Mouse (Mus musculus) layer of hippocampus, postnatal 25 days (tissue): ENCODE results near the gene Ms4a6d. TPM values are rescaled to one million over a fixed set of nuclear protein-coding genes. Genes with fewer than 3 reads are reported as not detected.

Experiments used
- DNase-seq, 2 experiments: peaks; one replicate each; pipeline ENCODE4 v3.0.0; 2022; ENCODE audit warnings: mixed read lengths in 2 of 2, low spot score in 1 of 2; ENCODE audit errors: extremely low spot score in 1 of 2
- total RNA-seq, 2 experiments: library from RNA; stranded (reverse); gene quantifications; 2 replicates each; pipeline ENCODE4 v1.2.3; 2021

Ms4a6d gene
- total RNA-seq = under 1 TPM; 0.54 to 0.98 TPM

DNA sequence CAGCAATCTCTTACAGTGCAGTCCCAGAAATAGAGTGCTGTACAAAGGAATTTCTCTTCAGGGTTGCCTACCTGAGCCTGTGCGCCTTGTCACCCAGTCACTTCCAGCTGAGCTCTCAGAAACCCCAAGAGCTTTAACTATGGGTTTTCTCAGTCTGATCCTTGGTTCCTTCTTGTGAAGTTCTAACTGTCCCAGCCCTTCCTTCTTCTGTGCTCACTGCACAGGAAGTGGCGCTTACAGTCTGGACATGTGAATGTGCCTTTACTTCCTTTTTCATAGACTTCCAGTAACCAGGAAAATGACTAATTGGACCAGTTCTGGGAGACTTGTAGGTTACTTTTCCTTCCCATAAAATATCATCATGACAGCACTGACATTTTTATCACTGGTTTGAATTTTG lies at the start of gene Ms4a6d:
Gene Ms4a6d (minus strand): TSS at position 247 of the 400 bp plus-strand sequence.
- DNase-seq = no peak

DNA sequence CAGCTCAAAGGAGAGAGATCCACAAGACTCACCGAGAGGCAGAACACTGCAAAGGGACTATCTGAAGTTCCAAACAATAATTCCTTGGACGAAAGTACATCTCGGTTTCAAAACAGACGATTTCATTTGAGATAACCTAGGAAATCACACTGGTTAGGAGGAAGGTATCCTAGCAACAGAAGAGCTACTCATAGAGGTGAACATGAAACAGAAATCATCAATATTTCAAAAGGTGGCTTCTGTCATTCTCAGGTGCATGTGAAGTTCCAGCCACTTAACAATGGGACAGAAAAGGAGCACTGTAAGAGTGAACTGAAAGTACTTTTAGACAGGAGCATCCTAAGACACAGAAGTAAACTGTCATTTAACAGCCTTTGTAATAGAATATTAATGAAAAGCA lies 44.9 kb upstream of the Ms4a6d start:
- DNase-seq = no peak

DNA sequence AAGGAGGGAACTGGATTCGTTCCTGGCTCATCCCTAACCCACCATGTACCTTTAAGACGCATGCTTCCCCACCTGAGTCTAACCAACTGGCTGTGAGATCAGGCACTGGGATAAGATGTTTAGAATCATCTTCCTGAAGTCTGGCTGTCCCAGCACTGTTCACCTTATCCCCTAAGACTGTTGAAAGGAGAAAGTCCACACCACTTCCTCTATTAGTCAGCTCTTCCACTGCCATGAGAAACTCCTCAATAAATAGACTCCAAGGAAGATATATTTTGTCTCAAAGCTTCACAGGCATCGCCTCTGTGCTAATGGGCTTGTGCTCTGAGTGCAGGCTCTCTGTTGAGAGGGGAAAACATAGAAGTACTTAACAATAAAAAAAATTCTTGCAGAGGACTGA lies 41.5 kb upstream of the Ms4a6d start:
- no peak for DNase-seq

DNA sequence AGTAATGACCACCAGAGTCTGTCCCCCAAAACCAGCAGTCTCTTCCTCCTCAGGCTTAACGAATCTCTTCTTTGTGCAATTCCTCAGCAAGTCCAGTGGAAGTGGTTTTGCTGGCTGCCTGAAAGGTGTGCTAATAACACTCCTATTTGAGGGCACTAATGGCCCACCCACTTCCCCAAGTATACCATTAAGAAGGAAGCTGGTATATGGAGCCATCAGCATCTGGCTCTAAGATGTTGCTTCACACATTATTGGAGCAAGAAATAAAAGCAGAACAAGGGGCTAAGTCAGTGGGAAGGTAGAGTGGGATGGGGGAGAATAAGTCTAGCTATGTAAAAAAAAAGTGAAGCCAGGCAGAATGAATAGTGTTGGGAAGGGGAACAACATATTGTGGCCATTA lies 36.1 kb upstream of the Ms4a6d start, which contains the start of gene Ms4a3:
Gene Ms4a3 (minus strand): TSS at position 120 of the 400 bp plus-strand sequence.
- no peak for DNase-seq

DNA sequence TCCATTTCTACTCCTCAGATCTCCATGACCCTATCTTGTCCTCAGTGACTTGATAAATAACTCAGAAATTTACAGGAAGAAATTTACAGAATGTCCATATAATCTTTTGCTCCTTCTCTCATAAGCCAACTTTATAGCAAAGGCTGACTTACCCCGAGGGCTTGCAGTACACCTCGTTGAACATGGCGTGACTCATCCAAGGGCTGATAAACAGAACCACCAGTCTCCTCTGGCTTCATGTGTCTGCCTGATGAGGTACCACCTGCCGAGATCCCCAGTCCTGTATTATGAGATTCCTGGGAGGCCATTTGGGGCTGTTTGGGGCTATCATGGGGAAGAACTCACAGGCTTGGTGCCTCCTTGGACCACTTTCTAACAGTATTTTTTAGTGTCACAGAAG lies 34.4 kb upstream of the Ms4a6d start:
- DNase-seq = no peak

DNA sequence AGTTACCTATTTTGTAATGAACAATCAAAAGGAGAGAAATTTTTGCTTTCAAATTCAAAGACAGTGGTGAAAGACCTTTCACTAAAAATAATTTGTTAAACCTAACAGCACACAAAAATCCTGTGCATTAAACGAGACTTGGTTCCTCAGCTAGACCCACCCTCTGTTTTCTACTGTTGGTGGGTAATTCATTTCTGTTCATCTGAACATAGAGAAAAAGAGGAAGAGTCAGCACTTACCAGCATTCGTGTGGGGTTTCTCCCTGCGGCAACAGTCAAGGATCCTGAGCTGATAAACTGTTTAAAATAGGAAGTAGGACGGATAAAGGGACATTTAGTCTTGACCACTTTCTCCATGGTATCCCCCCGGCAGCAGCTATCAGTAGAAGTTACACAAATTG lies 30.9 kb upstream of the Ms4a6d start:
- no peak for DNase-seq

DNA sequence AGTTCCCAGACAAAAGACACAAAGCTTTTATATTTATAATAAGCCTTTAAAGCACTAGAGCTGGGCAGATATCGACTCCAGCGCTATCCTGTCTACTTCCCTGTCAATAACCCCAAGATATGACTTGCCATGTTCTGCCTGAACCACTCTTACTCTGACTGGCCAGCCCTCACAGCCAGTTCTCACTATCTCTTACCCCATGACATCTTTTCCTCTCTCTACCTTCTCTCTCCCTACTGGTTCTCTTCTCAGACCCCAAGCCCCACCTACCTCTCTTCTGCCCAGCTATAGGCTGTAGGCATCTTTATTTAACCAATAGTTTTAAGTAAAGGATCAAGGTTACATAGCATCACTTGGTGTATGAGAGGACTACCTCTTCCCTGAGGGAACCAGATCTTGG lies 29.7 kb upstream of the Ms4a6d start:
- no peak for DNase-seq

DNA sequence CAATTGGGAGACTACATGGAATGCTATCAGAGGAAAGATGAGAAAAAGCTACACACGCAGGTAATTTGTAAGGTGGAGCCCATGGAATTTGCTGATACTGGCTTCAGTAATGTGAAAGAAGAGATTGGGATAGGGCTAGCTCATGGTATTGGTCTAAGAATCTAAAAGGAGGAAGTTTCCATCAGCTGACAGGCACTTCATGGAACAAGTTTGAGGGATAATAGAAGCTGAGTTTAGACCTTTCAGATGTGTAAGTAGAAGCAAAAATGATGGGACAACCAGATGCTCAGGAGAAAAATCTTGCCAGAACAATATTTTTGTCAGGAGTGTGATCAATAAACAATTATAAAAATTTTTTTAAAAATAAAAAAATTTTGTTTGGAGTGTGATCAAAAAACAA lies 29.1 kb upstream of the Ms4a6d start:
- no peak for DNase-seq

DNA sequence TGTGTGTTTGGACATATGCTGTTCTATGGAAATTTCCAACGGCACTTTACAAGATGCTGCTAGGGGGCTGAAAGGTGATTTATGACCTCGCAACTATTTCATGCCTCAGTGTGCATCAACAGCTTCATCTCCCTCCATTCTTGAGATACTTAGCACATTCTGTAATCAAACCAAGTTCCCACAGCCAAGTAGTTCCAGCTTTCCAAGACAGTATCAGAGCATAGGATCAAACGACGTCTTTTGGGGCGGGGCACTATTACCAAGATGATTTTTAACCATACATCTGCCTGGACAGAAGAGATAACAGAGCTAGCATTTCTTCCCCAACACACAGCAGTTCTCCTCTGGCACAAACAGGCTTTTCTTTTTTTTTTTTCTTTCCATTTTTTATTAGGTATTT lies 20.6 kb upstream of the Ms4a6d start:
- no peak for DNase-seq

DNA sequence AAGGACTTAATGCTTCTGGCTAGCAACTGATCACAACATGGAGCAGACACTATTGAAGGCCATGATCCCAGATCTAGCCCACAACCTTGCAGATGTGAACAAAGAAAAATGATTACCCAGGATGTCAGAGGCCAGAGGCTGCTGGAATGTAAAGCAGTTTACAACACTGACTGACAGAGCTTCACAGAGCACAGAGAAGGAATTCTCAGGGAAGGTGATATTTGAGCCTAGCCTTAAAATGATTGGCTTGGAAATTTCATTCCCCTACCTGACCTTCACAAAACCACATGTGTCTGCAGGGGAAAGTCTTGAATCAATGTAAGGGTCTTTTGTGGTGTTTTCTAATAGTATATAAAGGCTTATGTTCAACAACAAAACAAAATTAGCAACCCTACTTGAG lies 20.2 kb upstream of the Ms4a6d start:
- DNase-seq = no peak

DNA sequence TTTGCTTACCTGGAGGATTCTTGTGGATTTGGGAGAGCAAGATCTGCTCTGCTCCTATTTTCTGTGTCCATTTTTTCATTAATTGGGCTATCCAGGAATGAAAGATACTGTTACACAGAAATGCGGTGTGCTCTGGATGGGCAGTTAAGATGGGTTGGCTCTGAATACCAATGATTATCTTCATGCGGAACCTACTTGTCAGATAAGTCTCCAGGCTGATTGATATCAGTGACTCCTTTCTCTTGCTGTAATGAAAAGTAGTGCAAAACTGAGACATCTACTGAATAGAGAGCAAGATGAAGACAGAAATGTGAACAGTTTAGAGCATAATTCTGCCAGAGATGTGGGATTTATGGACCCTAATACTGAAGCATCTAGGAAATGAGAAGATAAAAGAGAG lies 18.9 kb upstream of the Ms4a6d start, which contains the start of gene Ms4a2:
Gene Ms4a2 (minus strand): TSS at position 169 of the 400 bp plus-strand sequence.
- no peak for DNase-seq

DNA sequence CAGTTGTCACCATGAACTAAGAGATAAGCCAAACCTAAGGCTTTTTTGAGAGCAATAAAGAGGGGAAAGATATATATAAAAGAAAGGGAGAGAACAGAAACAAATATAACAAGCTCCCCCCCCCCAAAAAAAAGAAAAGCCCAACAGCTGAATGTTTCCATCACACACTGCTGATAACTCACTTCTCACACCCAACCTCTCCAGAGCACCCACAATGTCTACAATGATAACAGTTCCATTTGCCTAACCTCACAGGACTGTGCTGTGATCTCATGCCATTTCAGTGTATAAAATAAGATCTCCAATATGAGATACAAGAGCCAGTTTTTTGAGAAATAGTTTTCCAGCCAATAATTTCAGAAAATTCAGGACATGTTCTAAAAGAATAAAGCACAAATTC lies 13.3 kb upstream of the Ms4a6d start:
- no peak for DNase-seq

DNA sequence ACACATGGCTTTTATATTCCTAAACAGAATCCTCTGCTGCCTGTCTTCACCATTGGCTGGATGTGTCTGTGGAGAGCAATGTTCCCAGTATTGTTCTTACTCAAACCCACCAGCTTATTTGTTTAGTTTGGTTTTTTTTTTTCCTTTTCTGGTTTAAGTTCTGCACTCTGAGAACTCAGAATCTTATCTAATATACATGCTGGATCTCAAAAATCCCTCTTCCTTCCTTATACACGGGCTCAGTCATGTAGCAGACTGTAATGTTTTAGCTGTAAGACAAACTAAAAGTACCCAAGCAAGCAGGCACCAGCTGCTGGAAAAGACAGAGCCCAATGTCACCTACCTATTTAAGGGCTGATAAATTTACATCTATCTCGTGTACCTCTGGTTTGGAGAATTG lies 10.2 kb upstream of the Ms4a6d start:
- no peak for DNase-seq

DNA sequence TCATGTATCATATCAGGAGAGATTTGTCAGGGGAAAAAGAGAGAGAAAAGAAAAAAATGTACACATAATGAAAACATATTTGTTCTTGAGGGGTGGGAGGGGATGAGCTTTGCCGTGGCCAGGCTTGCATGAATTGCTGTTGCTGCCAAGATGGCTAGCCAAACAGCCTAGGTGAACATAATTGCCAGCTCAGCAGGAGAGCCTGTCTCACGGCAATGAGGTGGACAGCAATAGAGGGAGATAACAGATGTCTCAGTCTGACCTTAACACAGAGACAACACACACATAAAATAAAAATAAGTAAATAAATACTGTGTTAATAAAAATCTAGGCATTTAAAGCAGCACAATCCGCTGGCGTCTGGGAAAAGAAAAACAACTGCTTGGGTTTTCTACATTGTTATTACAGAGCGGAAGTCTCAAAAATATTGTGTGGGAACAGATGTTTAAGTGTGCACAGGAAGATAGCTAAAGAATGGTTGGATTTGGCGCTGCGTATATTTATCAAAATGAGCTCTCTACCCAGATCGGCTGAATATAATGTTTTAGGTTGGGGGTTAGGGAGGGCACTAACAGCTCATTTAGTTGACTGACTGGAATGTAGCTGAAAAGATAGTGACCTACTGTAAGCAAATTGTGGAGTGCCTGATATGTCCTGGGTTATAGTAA lies 9.3 kb upstream of the Ms4a6d start:
- no peak for DNase-seq

DNA sequence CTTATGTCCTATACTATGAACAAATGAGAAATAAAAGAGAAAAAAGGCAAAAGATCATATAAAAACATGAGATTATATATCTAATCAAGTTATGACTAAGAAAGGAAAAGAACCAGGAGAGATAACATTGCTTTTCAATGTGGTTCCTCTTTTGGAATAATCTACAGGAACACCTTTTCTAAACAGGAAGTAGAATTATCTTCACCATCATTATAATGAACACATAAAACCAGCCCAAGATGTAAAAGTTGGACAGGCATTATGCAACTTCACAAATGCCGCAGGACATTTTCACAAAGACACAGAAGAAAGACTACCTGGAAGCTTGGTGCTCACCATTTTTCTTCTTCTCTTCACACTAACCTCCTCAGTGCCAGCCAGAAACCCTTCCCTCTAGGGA lies 8.4 kb upstream of the Ms4a6d start:
- no peak for DNase-seq

DNA sequence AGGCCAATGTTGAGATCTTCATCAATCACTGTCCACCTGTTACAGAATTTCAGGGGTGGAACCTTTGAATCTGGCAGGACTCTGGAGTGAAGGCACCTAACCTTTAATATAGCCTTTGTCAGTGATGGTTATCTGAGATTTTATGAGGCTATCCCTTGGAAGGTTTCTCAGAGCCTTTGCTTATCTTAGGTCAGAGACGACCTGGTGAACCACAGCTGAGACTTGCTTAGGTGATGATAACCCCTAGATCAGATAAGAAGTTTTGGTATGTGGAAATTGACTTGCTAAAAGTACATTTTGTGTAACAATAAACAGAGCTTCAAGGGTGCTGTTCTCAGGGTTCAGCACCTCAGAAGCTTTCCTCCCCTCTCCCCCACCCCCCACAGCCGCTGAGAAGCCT lies 7.6 kb upstream of the Ms4a6d start:
- DNase-seq = no peak

DNA sequence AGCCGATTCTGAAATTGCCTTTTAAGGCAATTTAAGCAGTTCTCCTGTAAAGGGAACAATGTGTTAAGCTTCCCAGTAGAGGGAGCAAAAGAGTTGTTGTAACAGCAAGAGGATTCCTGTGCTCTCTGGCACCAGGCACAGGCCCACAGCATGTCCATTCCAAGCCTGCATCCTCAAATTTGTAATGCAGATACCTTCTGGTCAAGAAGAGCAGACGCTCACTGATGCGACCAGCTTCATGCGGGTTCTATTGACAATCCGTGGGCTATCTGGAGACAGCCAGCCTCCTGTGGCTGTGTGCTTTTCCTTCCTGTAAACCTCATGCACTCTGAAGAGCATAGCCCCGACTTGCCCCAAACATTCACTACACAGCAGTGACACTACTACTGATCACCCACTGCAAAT lies 6.9 kb upstream of the Ms4a6d start:
- peak; percentile 11 to 22 for DNase-seq

DNA sequence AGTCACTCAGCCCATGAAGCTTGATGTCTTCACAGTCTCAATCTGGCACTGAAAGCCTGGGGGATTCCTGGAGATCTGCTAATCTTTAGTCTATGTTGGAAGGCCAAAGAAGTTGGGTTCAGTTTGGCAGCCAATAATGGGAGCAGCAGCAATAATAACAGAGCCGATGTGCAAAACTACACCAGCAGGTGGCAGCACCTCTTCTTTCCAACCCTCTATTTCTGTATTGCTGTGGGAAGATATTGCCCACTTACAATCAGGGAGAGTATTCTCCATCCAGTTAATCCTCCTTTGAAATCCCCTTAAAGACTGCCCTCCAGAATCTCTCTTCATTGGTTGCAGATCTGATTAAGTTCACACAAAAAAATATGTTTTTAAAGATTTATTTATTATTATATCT lies 3.5 kb upstream of the Ms4a6d start:
- peak; percentile 18 to 63 for DNase-seq

DNA sequence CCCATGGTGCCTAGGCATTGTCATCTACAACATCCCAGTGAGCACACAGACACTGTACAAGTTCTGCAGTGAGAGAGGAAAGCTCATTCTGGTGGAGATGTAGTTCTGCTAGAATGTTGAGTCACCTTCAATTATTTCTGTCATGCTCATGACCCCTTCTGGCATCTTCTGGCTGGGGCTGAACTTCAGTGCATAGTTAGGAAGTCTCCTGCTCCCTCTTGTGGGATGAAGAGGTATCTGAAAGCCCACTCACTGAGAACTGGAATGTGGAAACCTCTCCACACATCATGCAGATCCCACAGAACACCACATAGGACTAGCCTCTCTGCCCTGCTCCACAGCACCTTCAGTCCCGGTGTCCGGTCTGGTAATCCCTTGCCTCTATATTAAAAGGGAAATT lies 2.6 kb downstream of the Ms4a6d start:
- peak in 1 of 2 experiments; percentile 14 for DNase-seq

DNA sequence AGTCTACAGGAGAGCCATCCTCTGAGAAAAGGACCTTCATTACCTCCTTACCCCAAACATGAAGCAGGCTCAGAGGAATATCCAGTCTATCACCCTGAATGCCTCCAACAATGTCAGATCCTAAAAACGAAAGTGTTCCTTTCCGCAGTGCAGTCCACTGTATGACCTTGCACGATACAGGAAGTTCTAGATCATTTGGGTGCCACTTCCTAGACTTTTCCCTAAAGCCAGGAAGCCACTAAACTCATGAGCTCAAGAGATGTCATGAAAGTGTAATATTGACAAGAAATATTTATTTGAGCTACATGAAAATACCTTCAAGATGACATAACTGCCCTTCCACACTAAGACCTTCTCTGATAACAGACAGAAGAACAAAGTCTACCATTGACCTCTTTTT lies 3.3 kb downstream of the Ms4a6d start:
- DNase-seq = no peak

DNA sequence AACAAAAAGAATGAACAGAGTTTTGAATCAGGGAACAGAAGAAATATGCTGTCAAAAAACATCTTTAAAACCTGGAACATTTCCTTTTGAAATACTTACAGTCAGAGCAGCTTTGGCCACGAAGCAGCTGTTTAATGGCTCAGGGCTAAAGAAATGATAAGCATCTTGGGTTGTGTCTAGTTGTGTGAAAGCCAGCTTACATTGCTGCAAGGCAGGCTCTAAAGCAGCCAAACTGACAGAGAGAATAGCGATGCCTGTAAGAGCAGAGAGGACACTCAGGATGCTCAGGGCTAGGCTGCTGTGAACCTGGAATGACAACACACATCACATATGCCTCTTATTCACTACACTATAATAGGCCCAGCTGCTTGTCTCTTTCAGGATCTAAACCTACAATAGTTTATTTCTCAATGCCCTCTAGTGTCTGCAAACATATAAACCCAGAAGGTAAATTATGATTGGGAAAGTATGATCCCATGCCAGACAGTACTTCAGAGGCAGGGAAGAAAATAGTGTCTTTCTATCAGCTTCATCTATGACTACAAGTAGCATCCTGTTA lies 14.7 kb downstream of the Ms4a6d start:
- DNase-seq = no peak

DNA sequence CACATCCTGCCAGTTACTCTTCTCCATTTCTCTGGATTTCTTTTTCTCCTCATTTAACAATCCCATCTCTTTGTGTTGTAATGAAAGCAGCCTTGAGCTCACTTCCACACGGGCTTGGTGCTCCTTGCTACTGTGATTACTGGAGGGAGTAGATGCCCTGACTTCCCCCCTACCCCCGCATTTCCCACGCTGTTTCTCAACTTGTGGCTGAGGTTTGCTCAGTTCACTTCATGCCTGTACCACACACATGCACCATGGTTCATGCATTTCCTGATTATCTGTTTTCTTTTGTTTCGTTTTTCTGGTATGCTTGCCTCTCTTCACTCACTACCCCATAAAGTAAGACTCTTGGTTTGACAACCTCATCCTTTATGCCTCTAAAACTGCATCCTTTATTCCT lies 15.4 kb downstream of the Ms4a6d start:
- DNase-seq = no peak
